Mouse (Mus musculus): ENCODE measurements at regions not wholly inside any gene's neighbourhood (a gene's known extent, or its start where the extent isn't known, plus 50 kb on each side); places are given as distances from the start of the nearest gene placed in this dataset.

GRCm38 (mm10) chr4:64259348-64260187, 212.8 kb upstream of the Tnc start:
- ATAC-seq (replicated peaks): no peak; the same call in 1 of the 2 replicates
- no peaks in the 10 kb centered on the region for H3K36me3 ChIP-seq (replicated peaks)
- H3K4me2 ChIP-seq: no peak overlapping the region
- H3K4me1 ChIP-seq: no peaks in the 10 kb centered on the region
- H3K4me3 ChIP-seq: no peak overlapping the region
- 69% methylated on average over 6 of the region's 6 CpGs for WGBS
- H3K27ac ChIP-seq: no peak overlapping the region
- no peaks in the 10 kb centered on the region for H3K9me3 ChIP-seq
- no peak overlapping the region for H3K9ac ChIP-seq
- no peaks in the 10 kb centered on the region for H3K27me3 ChIP-seq (replicated peaks)

- Histone ChIP-seq H3K4me3 (no peak overlapping the region), H3K36me3 (replicated peaks) (no peaks in the 10 kb centered on the region), H3K9me3 (no peaks in the 10 kb centered on the region), H3K4me1 (no peaks in the 10 kb centered on the region), H3K27ac (no peak overlapping the region), H3K4me2 (no peak overlapping the region), H3K9ac (no peak overlapping the region), H3K27me3 (replicated peaks) (no peaks in the 10 kb centered on the region)
- ATAC-seq (replicated peaks): no peak
- WGBS: 60% methylated on average over 8 of the region's 8 CpGs
These were observed 208.4 kb upstream of the Tnc start for GRCm38 (mm10) chr4:64255253-64255652.

GRCm38 (mm10) chr4:64250691-64251090, 203.9 kb upstream of the Tnc start:
- no peak overlapping the region for H3K4me2 ChIP-seq
- H3K4me3 ChIP-seq: no peak overlapping the region
- WGBS: 84% methylated on average over 5 of the region's 5 CpGs

GRCm38 (mm10) chr4:64238196-64238740, 191.5 kb upstream of the Tnc start:
- H3K36me3 ChIP-seq (replicated peaks): no peaks in the 10 kb centered on the region
- WGBS: 87% methylated on average over 5 of the region's 5 CpGs
- no peak for ATAC-seq (replicated peaks)

More at GRCm38 (mm10) chr4:64250691-64251090, 203.9 kb upstream of the Tnc start:
- no peaks in the 10 kb centered on the region for H3K27me3 ChIP-seq (replicated peaks)
- no peaks in the 10 kb centered on the region for H3K9me3 ChIP-seq
- ATAC-seq (replicated peaks): no peak
- no peaks in the 10 kb centered on the region for H3K36me3 ChIP-seq (replicated peaks)
- no peaks in the 10 kb centered on the region for H3K4me1 ChIP-seq
- no peak overlapping the region for H3K9ac ChIP-seq
- H3K27ac ChIP-seq: no peak overlapping the region

GRCm38 (mm10) chr4:64235534-64235933, 188.7 kb upstream of the Tnc start:
- Histone ChIP-seq H3K4me2 (no peak overlapping the region), H3K4me3 (no peak overlapping the region), H3K27me3 (replicated peaks) (no peaks in the 10 kb centered on the region), H3K9ac (no peak overlapping the region), H3K27ac (no peak overlapping the region), H3K9me3 (no peaks in the 10 kb centered on the region), H3K36me3 (replicated peaks) (no peaks in the 10 kb centered on the region), H3K4me1 (no peaks in the 10 kb centered on the region)
- no peak for ATAC-seq (replicated peaks)
- 84% methylated on average over 4 of the region's 4 CpGs for WGBS

More at GRCm38 (mm10) chr4:64238196-64238740, 191.5 kb upstream of the Tnc start:
- H3K9ac ChIP-seq: no peak overlapping the region
- H3K27ac ChIP-seq: no peak overlapping the region
- H3K9me3 ChIP-seq: no peaks in the 10 kb centered on the region
- no peaks in the 10 kb centered on the region for H3K27me3 ChIP-seq (replicated peaks)
- no peak overlapping the region for H3K4me2 ChIP-seq
- no peak overlapping the region for H3K4me3 ChIP-seq
- H3K4me1 ChIP-seq: no peaks in the 10 kb centered on the region

GRCm38 (mm10) chr4:64232159-64232558, 185.3 kb upstream of the Tnc start:
- Histone ChIP-seq H3K4me3 (no peak overlapping the region), H3K9me3 (no peaks in the 10 kb centered on the region), H3K4me1 (no peaks in the 10 kb centered on the region), H3K36me3 (replicated peaks) (no peaks in the 10 kb centered on the region), H3K9ac (no peak overlapping the region), H3K27ac (no peak overlapping the region), H3K27me3 (replicated peaks) (no peaks in the 10 kb centered on the region), H3K4me2 (no peak overlapping the region)
- no peak for ATAC-seq (replicated peaks)
- WGBS: 41% methylated on average over 4 of the region's 4 CpGs

GRCm38 (mm10) chr4:64228341-64228740, 181.5 kb upstream of the Tnc start:
- Histone ChIP-seq H3K27me3 (replicated peaks) (no peaks in the 10 kb centered on the region), H3K36me3 (replicated peaks) (no peaks in the 10 kb centered on the region), H3K4me3 (no peak overlapping the region), H3K9ac (no peak overlapping the region), H3K4me2 (no peak overlapping the region), H3K4me1 (no peaks in the 10 kb centered on the region), H3K27ac (no peak overlapping the region), H3K9me3 (no peaks in the 10 kb centered on the region)
- no peak for ATAC-seq (replicated peaks)
- WGBS: 70% methylated on average over 3 of the region's 3 CpGs

- Histone ChIP-seq H3K4me2 (no peak overlapping the region), H3K9ac (no peak overlapping the region), H3K4me3 (no peak overlapping the region), H3K36me3 (replicated peaks) (no peaks in the 10 kb centered on the region), H3K27ac (no peak overlapping the region), H3K4me1 (no peaks in the 10 kb centered on the region), H3K27me3 (replicated peaks) (no peaks in the 10 kb centered on the region), H3K9me3 (no peaks in the 10 kb centered on the region)
- ATAC-seq (replicated peaks): no peak
These were observed 179.8 kb upstream of the Tnc start for GRCm38 (mm10) chr4:64226635-64227034.

GRCm38 (mm10) chr4:64224918-64225317, 178.1 kb upstream of the Tnc start:
- WGBS: 74% methylated on average over 5 of the region's 5 CpGs
- H3K9me3 ChIP-seq: no peaks in the 10 kb centered on the region
- H3K4me1 ChIP-seq: no peaks in the 10 kb centered on the region
- H3K4me2 ChIP-seq: no peak overlapping the region
- H3K4me3 ChIP-seq: no peak overlapping the region
- H3K36me3 ChIP-seq (replicated peaks): no peaks in the 10 kb centered on the region
- H3K27ac ChIP-seq: no peak overlapping the region
- no peak overlapping the region for H3K9ac ChIP-seq
- no peak; the same call in 1 of the 2 replicates for ATAC-seq (replicated peaks)
- no peaks in the 10 kb centered on the region for H3K27me3 ChIP-seq (replicated peaks)

GRCm38 (mm10) chr4:64219802-64220201, 173.0 kb upstream of the Tnc start:
- H3K4me2 ChIP-seq: no peak overlapping the region
- H3K4me1 ChIP-seq: no peaks in the 10 kb centered on the region
- no peak overlapping the region for H3K27ac ChIP-seq
- H3K27me3 ChIP-seq (replicated peaks): no peaks in the 10 kb centered on the region
- no peaks in the 10 kb centered on the region for H3K9me3 ChIP-seq
- H3K36me3 ChIP-seq (replicated peaks): no peaks in the 10 kb centered on the region
- no peak overlapping the region for H3K9ac ChIP-seq
- 76% methylated on average over 2 of the region's 2 CpGs for WGBS
- ATAC-seq (replicated peaks): no peak
- H3K4me3 ChIP-seq: no peak overlapping the region

- Histone ChIP-seq H3K4me1 (0 out of 2 replicates have a peak, but pooled peaks cover 6% of the 10 kb centered on the region), H3K9ac (no peak overlapping the region), H3K27ac (peak overlapping the region; percentile 34; the same call in 1 of the 2 replicates), H3K4me3 (no peak overlapping the region), H3K36me3 (replicated peaks) (no peaks in the 10 kb centered on the region), H3K4me2 (no peak overlapping the region), H3K27me3 (replicated peaks) (no peaks in the 10 kb centered on the region), H3K9me3 (no peaks in the 10 kb centered on the region)
- WGBS: 27% methylated on average over 8 of the region's 8 CpGs
- ATAC-seq (replicated peaks): peak; percentile 92
These were observed 160.5 kb upstream of the Tnc start for GRCm38 (mm10) chr4:64207118-64207868.

GRCm38 (mm10) chr4:64200808-64201190, 154.0 kb upstream of the Tnc start:
- Histone ChIP-seq H3K27me3 (replicated peaks) (no peaks in the 10 kb centered on the region), H3K9ac (no peak overlapping the region), H3K36me3 (replicated peaks) (no peaks in the 10 kb centered on the region), H3K4me1 (no peaks in the 10 kb centered on the region; the same call in 1 of the 2 replicates), H3K4me3 (no peak overlapping the region), H3K9me3 (no peaks in the 10 kb centered on the region), H3K4me2 (no peak overlapping the region), H3K27ac (no peak overlapping the region)
- ATAC-seq (replicated peaks): no peak
- 82% methylated on average over 3 of the region's 3 CpGs for WGBS
